Mouse (Mus musculus) MEL (cell line): ENCODE measurements at regions not wholly inside any gene's neighbourhood (a gene's known extent, or its start where the extent isn't known, plus 50 kb on each side); places are given as distances from the start of the nearest gene placed in this dataset.

Experiments used
- DNase-seq: peaks from one replicate; pipeline ENCODE4 v3.0.0; 2011; ENCODE audit warnings: low read depth, low spot score
- H3K27ac ChIP-seq: 2 replicates; pipeline ENCODE4 v1.5.1; 2012; ENCODE audit warnings: low read depth, mild to moderate bottlenecking, control low read depth, low read length, moderate library complexity; ENCODE audit not compliant: control insufficient read depth
- H3K27me3 ChIP-seq, 2 experiments: fragments of 150-350 bp in 1 of 2; sonication (generic) in 1 of 2; 2 replicates each; pipeline ENCODE4 v1.6.1; 2012; ENCODE audit warnings: low read length in 2 of 2, mild to moderate bottlenecking in 2 of 2, improper control_type of control experiment in 1 of 2, moderate library complexity in 1 of 2; ENCODE audit not compliant: insufficient read depth in 2 of 2, control insufficient read depth in 1 of 2
- H3K36me3 ChIP-seq, 2 experiments: 2 replicates each; pipeline ENCODE4 v1.6.1; 2012 to 2014; ENCODE audit warnings: low read length in 2 of 2, improper control_type of control experiment in 1 of 2, inconsistent platforms in 1 of 2, mild to moderate bottlenecking in 1 of 2; ENCODE audit not compliant: insufficient read depth in 2 of 2, control insufficient read depth in 1 of 2
- H3K4me1 ChIP-seq, 2 experiments: fragments of 150-350 bp in 1 of 2; sonication (generic) in 1 of 2; 2 replicates each; pipeline ENCODE4 v1.6.1; 2012; ENCODE audit warnings: low read length in 2 of 2, improper control_type of control experiment in 1 of 2, mild to moderate bottlenecking in 1 of 2; ENCODE audit not compliant: insufficient read depth in 2 of 2, control insufficient read depth in 1 of 2
- H3K4me3 ChIP-seq, 2 experiments: fragments of 150-350 bp in 1 of 2; sonication (generic) in 1 of 2; 2 replicates each; pipeline ENCODE4 v1.5.1; 2012; ENCODE audit warnings: low read depth in 2 of 2, low read length in 2 of 2, mild to moderate bottlenecking in 2 of 2, moderate library complexity in 2 of 2, control low read depth in 1 of 2, improper control_type of control experiment in 1 of 2; ENCODE audit not compliant: control insufficient read depth in 1 of 2, insufficient read depth in 1 of 2
- H3K79me2 ChIP-seq: 2 replicates; pipeline ENCODE4 v1.6.1; 2012; ENCODE audit warnings: mild to moderate bottlenecking, low read length, moderate library complexity; ENCODE audit not compliant: control insufficient read depth, poor library complexity, insufficient read depth
- H3K9ac ChIP-seq: 2 replicates; pipeline ENCODE4 v1.6.1; 2012; ENCODE audit warnings: low read depth, mild to moderate bottlenecking, control low read depth, low read length, moderate library complexity; ENCODE audit not compliant: control insufficient read depth, poor library complexity, severe bottlenecking
- H3K9me3 ChIP-seq: fragments of 150-350 bp; sonication (generic); replicated peaks from 2 replicates; pipeline ENCODE4 v1.6.1; 2012; ENCODE audit warnings: mild to moderate bottlenecking, low read length, improper control_type of control experiment, moderate library complexity; ENCODE audit not compliant: insufficient read depth
- CHD1 ChIP-seq: IDR thresholded peaks from 2 replicates; pipeline ENCODE4 v1.6.1; 2012; ENCODE audit warnings: low read depth, mild to moderate bottlenecking, inconsistent platforms, low read length, improper control_type of control experiment
- CHD2 ChIP-seq: IDR thresholded peaks from 2 replicates; pipeline ENCODE4 v1.6.1; 2011; ENCODE audit warnings: low read length, improper control_type of control experiment
- CTCF ChIP-seq, 3 experiments: IDR thresholded peaks in 2 of 3; conservative IDR thresholded peaks in 1 of 3; 2 replicates each; pipeline ENCODE4 v1.5.1; 2011 to 2012; ENCODE audit warnings: low read length in 3 of 3, low read depth in 2 of 3, mild to moderate bottlenecking in 2 of 3, improper control_type of control experiment in 1 of 3, inconsistent platforms in 1 of 3, mixed read lengths in 1 of 3, moderate library complexity in 1 of 3; ENCODE audit not compliant: control insufficient read depth in 1 of 3, insufficient read depth in 1 of 3, poor library complexity in 1 of 3, severe bottlenecking in 1 of 3
- E2F4 ChIP-seq: IDR thresholded peaks from 2 replicates; pipeline ENCODE4 v1.6.1; 2011; ENCODE audit warnings: low read depth, low read length, improper control_type of control experiment, borderline replicate concordance
- ELF1 ChIP-seq: IDR thresholded peaks from 2 replicates; pipeline ENCODE4 v1.6.1; 2014; ENCODE audit warnings: low read depth, mild to moderate bottlenecking, inconsistent platforms, low read length, improper control_type of control experiment, moderate library complexity
- EP300 ChIP-seq, 2 experiments: IDR thresholded peaks; 2 replicates each; pipeline ENCODE4 v1.6.1; 2011; ENCODE audit warnings: improper control_type of control experiment in 2 of 2, low read length in 2 of 2, low read depth in 1 of 2, mild to moderate bottlenecking in 1 of 2
- GABPA ChIP-seq: IDR thresholded peaks from 2 replicates; pipeline ENCODE4 v1.6.1; 2012; ENCODE audit warnings: low read depth, mild to moderate bottlenecking, inconsistent platforms, low read length, improper control_type of control experiment, moderate library complexity
- JUND ChIP-seq: IDR thresholded peaks from 2 replicates; pipeline ENCODE4 v1.6.1; 2011; ENCODE audit warnings: low read depth, mild to moderate bottlenecking, improper control_type of control experiment, low read length
- MAFK ChIP-seq: IDR thresholded peaks from 2 replicates; pipeline ENCODE4 v1.6.1; 2011; ENCODE audit warnings: low read depth, mild to moderate bottlenecking, low read length, improper control_type of control experiment, borderline replicate concordance
- MYB ChIP-seq: IDR thresholded peaks from 2 replicates; pipeline ENCODE4 v1.6.1; 2011; ENCODE audit warnings: mild to moderate bottlenecking, low read depth, low read length, improper control_type of control experiment
- MYC ChIP-seq: IDR thresholded peaks from 2 replicates; pipeline ENCODE4 v1.6.1; 2011; ENCODE audit warnings: low read depth, mild to moderate bottlenecking, low read length, improper control_type of control experiment, moderate library complexity
- NELFE ChIP-seq: IDR thresholded peaks from 2 replicates; pipeline ENCODE4 v1.6.1; 2011; ENCODE audit warnings: low read depth, low read length, improper control_type of control experiment
- POLR2AphosphoS5 ChIP-seq: IDR thresholded peaks from 2 replicates; pipeline ENCODE4 v1.6.1; 2012; ENCODE audit warnings: low read depth, borderline replicate concordance, mild to moderate bottlenecking, inconsistent platforms, low read length, moderate library complexity, mixed read lengths
- RAD21 ChIP-seq: IDR thresholded peaks from 2 replicates; pipeline ENCODE4 v1.6.1; 2011; ENCODE audit warnings: mild to moderate bottlenecking, low read depth, low read length, improper control_type of control experiment
- RCOR1 ChIP-seq: IDR thresholded peaks from 2 replicates; pipeline ENCODE4 v1.6.1; 2012; ENCODE audit warnings: low read depth, mild to moderate bottlenecking, inconsistent platforms, low read length, improper control_type of control experiment
- SIN3A ChIP-seq: IDR thresholded peaks from 2 replicates; pipeline ENCODE4 v1.6.1; 2012; ENCODE audit warnings: low read length, improper control_type of control experiment, inconsistent platforms
- SMC3 ChIP-seq: IDR thresholded peaks from 2 replicates; pipeline ENCODE4 v1.6.1; 2011; ENCODE audit warnings: low read depth, low read length, improper control_type of control experiment
- TBP ChIP-seq: IDR thresholded peaks from 2 replicates; pipeline ENCODE4 v1.8.0; 2011; ENCODE audit warnings: low read depth, low read length, improper control_type of control experiment
- TCF12 ChIP-seq: IDR thresholded peaks from 2 replicates; pipeline ENCODE4 v1.6.1; 2014; ENCODE audit warnings: low read depth, mild to moderate bottlenecking, inconsistent platforms, low read length, improper control_type of control experiment, moderate library complexity
- ZKSCAN1 ChIP-seq: IDR thresholded peaks from 2 replicates; pipeline ENCODE4 v1.6.1; 2012; ENCODE audit warnings: low read depth, mild to moderate bottlenecking, inconsistent platforms, low read length, improper control_type of control experiment, moderate library complexity
- ZMIZ1 ChIP-seq: IDR thresholded peaks from 2 replicates; pipeline ENCODE4 v1.6.1; 2012; ENCODE audit warnings: low read depth, mild to moderate bottlenecking, inconsistent platforms, low read length, improper control_type of control experiment, moderate library complexity

GRCm38 (mm10) chr5:42509200-42509599 is 441.4 kb downstream of the Gm16223 start:
- Histone ChIP-seq H3K4me3 (no peak overlapping the region), H3K9me3 (no peaks in the 10 kb centered on the region), H3K79me2 (no peaks in the 10 kb centered on the region), H3K36me3 (no peaks in the 10 kb centered on the region), H3K27me3 (no peaks in the 10 kb centered on the region), H3K9ac (no peak overlapping the region), H3K4me1 (no peaks in the 10 kb centered on the region), H3K27ac (no peak overlapping the region)
- no peak for DNase-seq
- no peak for TF ChIP-seq MYC
- TF ChIP-seq ELF1 = no peak
- no peak for TF ChIP-seq GABPA
- no peak for TF ChIP-seq NELFE
- TF ChIP-seq E2F4 = no peak
- TF ChIP-seq RCOR1 = no peak
- no peak for TF ChIP-seq MAFK
- TF ChIP-seq ZMIZ1 = no peak
- TF ChIP-seq TBP = no peak
- no peak for TF ChIP-seq EP300 (IDR thresholded peaks at IDR 0.05; ENCODE audit: low read depth in 1 of 2, low read length in 2 of 2)

GRCm38 (mm10) chr5:42523116-42524113 is 455.7 kb downstream of the Gm16223 start:
- no peak overlapping the region for H3K27ac ChIP-seq

More at GRCm38 (mm10) chr5:42523116-42524113, 455.7 kb downstream of the Gm16223 start:
- Histone ChIP-seq H3K4me1 (no peaks in the 10 kb centered on the region), H3K9me3 (no peaks in the 10 kb centered on the region), H3K9ac (no peak overlapping the region), H3K36me3 (no peaks in the 10 kb centered on the region), H3K27me3 (no peaks in the 10 kb centered on the region), H3K4me3 (no peak overlapping the region), H3K79me2 (no peaks in the 10 kb centered on the region)
- DNase-seq = no peak
- TF ChIP-seq MYB (no peak), CTCF (IDR thresholded peaks at IDR 0.05 in 2 of 3, conservative IDR thresholded peaks at IDR 0.05 in 1 of 3; ENCODE audit: control insufficient read depth in 1 of 3, insufficient read depth in 1 of 3, low read depth in 2 of 3, low read length in 3 of 3, poor library complexity in 1 of 3, severe bottlenecking in 1 of 3) (no peak), MYC (no peak), JUND (no peak), CHD2 (no peak), CHD1 (no peak), GABPA (no peak), E2F4 (no peak), SIN3A (no peak), TCF12 (no peak), RAD21 (no peak), ZMIZ1 (no peak), POLR2AphosphoS5 (no peak), SMC3 (no peak), TBP (no peak), ZKSCAN1 (no peak)
